Mouse (Mus musculus) lung, postnatal 25 days (tissue): ENCODE results near the gene Bnipl.

Experiments
- DNase-seq: peaks from one replicate; pipeline ENCODE4 v3.0.0; 2022; ENCODE audit warnings: low spot score

The Bnipl gene

GRCm38 (mm10) chr3:95280747-95281146 lies 29.8 kb upstream of the Bnipl start:
- peak; percentile 41 for DNase-seq

GRCm38 (mm10) chr3:95277149-95277551 lies 26.2 kb upstream of the Bnipl start:
- DNase-seq = no peak

GRCm38 (mm10) chr3:95276428-95276934 lies 25.5 kb upstream of the Bnipl start:
- DNase-seq = no peak

- no peak for DNase-seq
These were observed 24.2 kb upstream of the Bnipl start for GRCm38 (mm10) chr3:95275161-95275560.

- DNase-seq = no peak
These were observed 23.5 kb upstream of the Bnipl start for GRCm38 (mm10) chr3:95274453-95274852.

- no peak for DNase-seq
These were observed 22.5 kb upstream of the Bnipl start for GRCm38 (mm10) chr3:95273471-95273870.

- DNase-seq = no peak
These were observed 19.9 kb upstream of the Bnipl start for GRCm38 (mm10) chr3:95270766-95271364.

- no peak for DNase-seq
These were observed 18.8 kb upstream of the Bnipl start for GRCm38 (mm10) chr3:95269789-95270188.

- DNase-seq = no peak
These were observed 16.9 kb upstream of the Bnipl start for GRCm38 (mm10) chr3:95267855-95268254.

- DNase-seq = no peak
These were observed 15.1 kb upstream of the Bnipl start for GRCm38 (mm10) chr3:95266052-95266451.

GRCm38 (mm10) chr3:95264724-95265123 lies 13.7 kb upstream of the Bnipl start:
- no peak for DNase-seq

- peak; percentile 83 for DNase-seq
These were observed 12.2 kb upstream of the Bnipl start for GRCm38 (mm10) chr3:95263089-95263739.

GRCm38 (mm10) chr3:95261975-95262374 lies 11.0 kb upstream of the Bnipl start:
- no peak for DNase-seq

GRCm38 (mm10) chr3:95256931-95257330 lies 5.9 kb upstream of the Bnipl start:
- DNase-seq = no peak

- no peak for DNase-seq
These were observed 632 bp downstream of the Bnipl start for GRCm38 (mm10) chr3:95250361-95250760.

- DNase-seq = no peak
These were observed 3.2 kb downstream of the Bnipl start for GRCm38 (mm10) chr3:95247660-95248336.

- peak; percentile 48 for DNase-seq
These were observed 4.3 kb downstream of the Bnipl start for GRCm38 (mm10) chr3:95246465-95247231.

- DNase-seq = no peak
These were observed 7.9 kb downstream of the Bnipl start for GRCm38 (mm10) chr3:95243086-95243485.

- DNase-seq = no peak
These were observed 9.5 kb downstream of the Bnipl start, which contains the start of gene Gm128 for GRCm38 (mm10) chr3:95241498-95241897. Gene Gm128 (minus strand): TSS chr3:95241598.

GRCm38 (mm10) chr3:95240900-95241299 lies 10.1 kb downstream of the Bnipl start:
- no peak for DNase-seq

- no peak for DNase-seq
These were observed 11.0 kb downstream of the Bnipl start for GRCm38 (mm10) chr3:95239971-95240370.

GRCm38 (mm10) chr3:95239022-95239421 lies 12.0 kb downstream of the Bnipl start:
- no peak for DNase-seq
